Mouse (Mus musculus) lung, postnatal 25 days (tissue): Measurements from ENCODE around the gene Izumo4.

Experiments used
- DNase-seq: peaks from one replicate; pipeline ENCODE4 v3.0.0; 2022; ENCODE audit warnings: low spot score

The Izumo4 gene

DNA sequence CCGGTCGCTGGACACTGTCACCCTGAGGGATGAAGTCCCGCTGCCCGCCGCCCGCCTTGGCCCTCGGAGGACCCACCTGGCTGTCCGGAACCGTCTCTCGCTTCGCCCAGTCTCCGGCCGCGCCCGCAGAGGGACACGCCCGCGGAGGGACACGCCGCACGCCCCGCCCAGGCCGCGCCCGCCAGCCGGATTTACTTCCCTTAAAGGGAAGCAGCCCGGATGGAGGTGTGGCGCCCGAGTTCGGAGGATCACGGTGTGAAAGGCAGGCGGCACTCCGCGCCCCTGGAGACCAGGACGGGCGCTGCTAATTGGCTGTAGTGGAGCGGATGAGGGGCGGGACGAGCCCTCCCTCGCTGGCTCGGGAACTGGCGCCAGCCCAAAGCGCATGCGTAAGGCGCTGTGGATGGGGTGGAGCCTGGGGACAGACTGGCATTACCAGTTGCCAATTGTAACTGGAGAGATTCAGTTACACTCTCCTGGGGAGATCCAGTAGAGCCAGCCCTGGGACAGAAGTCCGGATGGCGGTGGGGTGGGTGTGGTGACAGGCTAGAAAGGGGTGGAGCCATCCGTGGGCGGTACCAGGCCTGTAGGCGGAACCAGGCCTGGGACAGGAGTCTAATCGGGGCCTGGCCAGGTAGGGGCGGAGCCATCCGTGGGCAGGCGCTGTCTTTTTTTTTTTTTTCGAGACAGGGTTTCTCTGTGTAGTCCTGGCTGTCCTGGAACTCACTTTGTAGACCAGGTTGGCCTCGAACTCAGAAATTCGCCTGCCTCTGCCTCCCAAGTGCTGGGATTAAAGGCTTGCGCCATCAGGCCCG, at the start of gene Izumo4, which contains the start of gene Mob3a:
Izumo4 (plus strand) TSS at position 464 of the 815 bp plus-strand sequence.
Mob3a (minus strand) TSS at position 257 of the 815 bp plus-strand sequence.
- peak; percentile 100 for DNase-seq

DNA sequence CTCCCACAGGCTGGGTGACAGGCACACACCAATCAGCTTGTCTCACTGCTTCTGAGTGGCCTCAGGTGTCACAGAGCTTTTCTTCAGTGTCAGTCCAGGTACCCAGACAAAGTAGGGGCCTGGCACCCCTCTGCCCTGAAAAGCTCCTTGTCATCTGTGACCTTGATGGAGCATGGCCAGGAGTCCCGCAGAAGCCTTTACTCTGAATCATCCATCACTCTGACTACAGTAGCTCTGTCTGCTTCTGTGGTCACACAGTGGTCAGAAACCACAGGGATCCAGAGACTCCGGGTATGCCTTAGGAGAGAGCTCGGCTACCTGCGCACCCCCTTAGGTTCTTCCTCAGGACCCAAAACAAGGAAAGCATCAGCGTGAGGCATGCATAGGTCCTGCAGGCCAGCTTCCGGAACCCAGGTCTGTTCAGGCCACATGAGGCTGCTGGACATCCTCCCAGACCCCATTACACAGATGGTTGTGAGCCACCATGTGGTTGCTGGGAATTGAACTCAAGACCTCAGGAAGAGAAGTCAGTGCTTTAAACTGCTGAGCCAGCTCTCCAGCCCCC, 48.7 kb upstream of the Izumo4 start:
- no peak for DNase-seq

DNA sequence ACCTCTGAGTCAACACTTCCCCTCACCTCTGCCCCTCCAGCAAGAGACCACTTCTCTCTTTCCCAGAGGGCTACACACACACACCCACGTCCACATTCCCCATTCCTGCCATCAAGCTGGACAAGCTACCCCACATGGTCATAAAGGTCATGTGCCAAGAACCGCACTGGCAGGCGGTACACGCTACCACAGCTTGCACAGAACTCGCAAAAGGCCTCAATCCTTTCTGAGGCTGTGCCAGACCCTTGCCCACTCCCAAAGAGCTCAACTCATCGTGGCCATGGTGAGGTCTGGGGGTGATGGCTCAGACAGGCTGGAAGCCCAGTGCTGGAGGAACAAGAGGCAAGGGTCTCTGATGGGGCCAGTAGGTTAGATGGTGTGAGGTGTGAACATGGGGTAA, 47.1 kb upstream of the Izumo4 start:
- no peak for DNase-seq

- no peak for DNase-seq
Observed at GRCm38 (mm10) chr10:80655406-80656129, 46.4 kb upstream of the Izumo4 start.

DNA sequence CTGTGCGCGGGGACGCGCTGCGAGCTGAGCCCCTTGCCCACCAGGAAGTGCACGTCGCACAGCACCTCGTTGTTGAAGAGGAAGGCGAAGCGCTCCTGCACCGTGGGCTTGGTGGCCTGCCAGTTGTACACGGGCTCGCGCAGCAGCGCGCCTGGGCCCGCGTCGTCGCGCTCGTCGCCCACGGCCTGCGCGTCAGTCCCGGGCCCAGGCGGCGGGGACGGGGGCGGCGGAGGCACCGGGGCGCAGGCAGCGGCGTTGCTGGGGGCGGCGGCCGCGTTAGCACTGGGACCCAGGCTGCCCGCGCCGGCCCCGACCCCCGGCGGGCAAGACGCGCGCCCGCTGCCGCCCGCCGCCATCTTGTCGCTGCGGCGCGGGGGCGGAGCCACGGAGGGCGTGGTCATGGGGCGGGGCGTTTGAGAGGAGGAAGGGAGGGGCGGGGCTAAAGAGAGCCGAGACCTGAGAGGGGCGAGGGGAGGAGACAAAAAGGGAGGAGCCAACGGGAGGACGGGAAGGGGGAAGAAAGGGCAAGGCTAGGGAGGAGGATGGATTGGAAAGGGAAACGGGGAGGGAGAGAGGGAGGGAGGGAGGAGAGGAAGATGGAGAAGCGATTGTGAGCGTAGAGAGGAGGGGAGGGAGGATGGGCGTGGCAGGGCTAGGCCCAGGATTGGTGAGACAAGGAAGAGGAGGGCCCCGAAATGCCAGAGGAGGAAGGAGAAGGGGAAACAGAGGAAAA, 45.7 kb upstream of the Izumo4 start:
- DNase-seq: peak; percentile 96

DNA sequence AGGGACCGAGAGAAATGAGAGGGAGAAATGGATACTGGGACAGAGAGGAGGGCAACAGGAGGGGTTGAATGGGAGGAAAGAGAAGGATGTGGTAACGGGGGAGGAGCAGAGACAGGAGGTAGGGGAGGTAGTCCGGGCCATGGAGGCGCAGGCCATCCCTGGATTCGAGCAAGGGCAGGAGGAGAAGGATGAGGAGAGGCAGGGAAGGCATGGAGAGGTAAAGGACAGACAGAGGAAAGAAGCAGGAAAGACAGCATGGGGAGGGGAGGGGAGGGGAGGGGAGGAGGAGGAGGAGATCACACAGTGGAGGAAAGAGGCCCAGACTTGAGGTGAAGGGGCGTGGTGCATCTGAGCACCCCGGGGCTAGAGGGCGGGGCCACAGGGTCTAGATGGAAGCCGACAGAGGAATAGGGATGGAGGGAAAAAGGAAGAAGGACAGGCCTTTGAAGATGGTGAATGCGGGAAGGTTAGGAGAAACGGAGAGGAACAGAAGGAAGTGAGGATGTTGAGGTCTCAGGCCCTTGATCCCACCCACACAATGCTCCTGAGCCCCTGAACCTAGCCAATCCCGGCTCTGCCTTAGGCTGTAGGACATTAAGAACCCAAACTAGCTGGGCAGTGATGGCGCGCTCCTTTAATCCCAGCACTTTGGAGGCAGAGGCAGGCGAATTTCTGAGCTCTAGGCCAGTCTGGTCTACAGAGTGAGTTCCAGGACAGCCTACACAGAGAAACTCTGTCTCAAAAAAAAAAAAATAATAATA, 44.9 kb upstream of the Izumo4 start, which contains the start of gene Btbd2:
Btbd2 (minus strand) TSS at position 209 of the 761 bp plus-strand sequence.
- no peak for DNase-seq

DNA sequence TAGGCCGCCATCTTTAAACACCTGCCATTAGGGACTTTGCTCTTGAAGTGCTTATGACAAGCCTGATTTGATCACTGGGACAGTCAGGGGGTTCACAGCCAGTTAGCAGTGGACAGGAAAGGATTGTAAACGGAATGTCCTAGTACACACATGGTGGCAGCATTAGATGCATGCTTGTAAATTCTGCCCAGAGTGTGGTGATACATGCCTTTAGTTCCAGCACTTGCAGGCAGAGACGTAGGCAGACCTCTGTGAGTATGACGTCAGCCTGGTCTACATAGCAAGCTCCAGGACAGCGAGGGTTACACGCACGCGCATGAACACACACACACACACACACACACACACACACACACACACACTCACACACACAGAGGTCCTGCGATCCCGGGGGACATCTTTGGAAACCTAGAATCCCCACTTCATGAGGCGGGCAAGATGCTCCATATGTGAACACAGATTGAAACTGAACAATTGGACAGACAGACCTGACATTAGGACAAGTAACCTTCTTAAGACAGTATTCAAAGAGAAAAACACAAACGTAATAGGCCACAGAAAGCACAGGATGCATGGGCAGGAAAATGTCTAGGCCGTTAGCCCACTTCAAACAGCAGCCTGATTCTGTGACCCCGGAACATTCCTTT, 43.7 kb upstream of the Izumo4 start:
- no peak for DNase-seq

DNA sequence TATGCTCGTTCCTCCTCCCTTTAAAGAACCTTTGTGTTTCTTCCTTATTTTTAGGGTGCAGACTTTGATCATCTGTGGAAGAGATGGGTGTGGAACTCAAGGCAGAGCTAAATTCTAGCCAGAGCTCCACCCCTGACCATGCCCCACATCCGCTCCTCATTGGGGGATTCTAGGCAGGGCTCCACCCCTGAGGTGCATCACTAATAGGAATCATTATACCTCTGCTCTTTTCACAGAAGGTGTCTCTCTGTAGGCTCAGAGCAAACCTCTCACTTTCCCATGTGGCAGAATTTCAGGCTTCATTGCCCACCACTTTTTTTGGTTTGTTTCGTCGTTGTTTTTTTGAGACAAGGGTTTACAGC, 43.2 kb upstream of the Izumo4 start:
- DNase-seq: no peak

GRCm38 (mm10) chr10:80659213-80659612, 42.8 kb upstream of the Izumo4 start:
- DNase-seq: peak; percentile 76

DNA sequence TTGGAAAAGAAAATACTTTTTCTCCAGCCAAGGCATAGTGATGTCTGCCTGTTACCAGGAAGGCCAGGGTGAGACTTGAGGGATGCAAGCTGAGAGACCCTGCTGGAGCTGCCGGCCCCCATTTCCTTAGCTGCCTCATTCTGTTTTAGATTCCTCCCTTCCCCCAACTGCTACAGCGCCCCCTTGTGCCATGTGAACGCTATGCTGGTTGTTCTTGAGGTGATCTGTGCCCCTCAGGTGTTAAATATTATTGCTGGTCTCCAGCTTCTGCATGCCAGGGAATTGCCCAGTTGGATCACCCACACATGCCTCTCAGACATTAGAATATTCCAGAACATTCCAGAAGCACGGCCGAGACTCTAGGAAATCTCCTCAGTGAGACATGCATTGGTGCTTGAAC, 40.8 kb upstream of the Izumo4 start:
- peak; percentile 57 for DNase-seq

- DNase-seq: no peak
Observed at GRCm38 (mm10) chr10:80663485-80664196, 38.3 kb upstream of the Izumo4 start.

GRCm38 (mm10) chr10:80664197-80665015, 37.6 kb upstream of the Izumo4 start:
- peak; percentile 96 for DNase-seq

DNA sequence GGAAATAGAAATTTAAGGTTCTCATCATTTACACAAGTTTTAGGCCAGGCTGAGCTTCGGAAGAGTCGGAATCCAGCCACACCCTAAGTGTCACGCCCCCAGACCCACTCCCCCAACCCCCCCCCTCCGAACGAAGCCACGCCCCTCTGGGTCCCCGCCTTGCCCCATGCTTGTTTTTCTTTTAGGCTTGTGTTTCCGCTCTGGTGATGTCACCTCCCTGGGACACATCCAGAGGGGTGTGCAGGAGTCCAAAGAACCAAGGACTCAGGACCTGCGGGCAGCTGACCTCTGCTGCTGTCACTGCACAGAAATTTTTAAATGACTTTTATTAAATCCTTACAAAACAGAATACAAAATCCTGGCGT, 37.0 kb upstream of the Izumo4 start:
- DNase-seq: peak; percentile 87

DNA sequence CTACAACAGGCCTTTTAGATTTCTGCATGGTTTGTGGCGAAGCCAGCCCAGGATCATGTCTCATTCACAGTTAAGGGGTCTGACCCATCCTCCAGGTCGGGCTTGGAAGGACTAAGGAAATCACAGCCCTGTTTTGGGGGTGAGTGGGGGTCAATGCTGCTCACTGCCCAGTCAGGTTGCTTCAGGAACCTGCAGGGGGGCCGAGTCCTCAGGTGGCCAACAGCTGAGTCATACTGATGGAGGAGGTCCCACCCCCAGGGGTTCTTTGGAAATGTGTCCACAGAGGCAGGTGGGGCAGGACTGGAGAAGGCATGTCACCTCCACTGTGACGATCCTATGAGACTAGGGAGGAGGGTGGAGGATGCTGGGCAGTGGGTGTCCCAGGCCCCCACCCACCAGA, 36.5 kb upstream of the Izumo4 start:
- no peak for DNase-seq

DNA sequence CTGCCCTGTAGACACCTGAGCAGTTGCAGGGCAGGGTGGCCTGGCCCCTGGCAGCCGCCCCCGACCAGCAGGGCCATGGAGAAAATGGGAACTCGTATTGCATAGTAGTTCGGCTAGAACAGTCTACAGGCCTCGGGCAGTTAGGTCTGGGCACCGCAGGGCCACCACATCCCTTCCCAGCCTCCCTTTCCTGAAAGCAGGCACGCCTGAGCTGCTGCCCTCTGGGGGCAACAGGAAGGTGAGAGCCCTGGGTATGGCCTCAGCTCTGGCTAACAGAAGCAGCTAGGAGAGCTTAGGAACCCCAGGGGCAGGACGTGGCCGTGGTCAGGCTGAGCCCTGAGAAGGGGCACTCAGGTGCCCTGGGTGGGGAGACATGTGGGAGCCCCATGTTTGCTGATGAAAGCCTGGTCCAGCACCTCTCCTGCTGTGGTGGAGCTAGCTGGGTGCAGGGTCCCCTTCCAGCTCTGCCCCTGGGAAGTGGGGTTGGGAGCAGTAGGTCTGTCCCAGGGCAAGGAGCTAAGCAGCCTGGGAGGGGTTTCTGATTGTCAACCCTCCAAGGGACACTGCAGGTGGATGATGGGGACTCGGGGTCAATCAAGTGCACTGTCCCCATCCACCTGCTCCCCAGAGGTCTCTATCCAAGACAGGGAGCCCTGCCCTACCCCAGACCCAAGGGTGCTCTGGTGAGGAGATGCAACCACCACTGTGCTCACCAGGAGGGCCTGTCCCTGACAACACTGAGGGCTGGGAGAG, 35.8 kb upstream of the Izumo4 start:
- DNase-seq: no peak

DNA sequence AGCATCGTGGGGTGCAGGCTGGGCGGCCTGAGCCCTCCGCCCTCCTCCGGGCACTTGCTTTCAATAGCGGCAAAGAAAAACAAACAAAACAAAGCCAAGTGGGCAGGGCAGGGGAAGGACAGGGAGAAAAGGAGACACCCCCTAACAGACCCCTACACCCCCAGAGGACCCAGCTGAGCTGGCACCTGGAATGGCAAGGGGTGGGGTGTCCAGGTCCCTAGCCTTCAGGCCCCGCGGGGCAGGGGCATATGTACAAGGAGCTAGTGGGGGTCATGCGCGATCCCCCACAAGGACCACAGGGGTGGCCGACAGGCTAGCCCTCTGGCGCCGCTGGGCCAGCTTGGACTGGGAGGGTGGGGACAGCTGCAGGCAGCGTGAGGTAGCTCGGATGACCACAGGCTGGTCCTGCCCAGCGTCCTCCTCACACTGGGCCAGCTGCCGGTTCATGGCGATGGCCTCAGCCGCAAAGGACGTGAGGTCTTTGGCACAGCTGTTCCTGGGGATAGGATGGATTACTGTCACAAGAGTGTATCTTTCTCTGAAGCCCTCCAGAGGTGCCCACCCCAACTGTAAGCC, 35.1 kb upstream of the Izumo4 start:
- no peak for DNase-seq

GRCm38 (mm10) chr10:80668614-80669013, 33.4 kb upstream of the Izumo4 start:
- peak; percentile 67 for DNase-seq

- DNase-seq: no peak
Observed at GRCm38 (mm10) chr10:80669018-80669417, 33.0 kb upstream of the Izumo4 start.
